Mouse (Mus musculus): ENCODE results near the gene Gsdma2. TPM values are rescaled to one million over a fixed set of nuclear protein-coding genes. Genes with fewer than 3 reads are reported as not detected.
A peak's percentile ranks its signal among the peaks of the same experiment; 100 is the strongest.

The Gsdma2 gene
- polyA plus RNA-seq, 1 experiment from 2014 or later = 81.0 TPM

DNA sequence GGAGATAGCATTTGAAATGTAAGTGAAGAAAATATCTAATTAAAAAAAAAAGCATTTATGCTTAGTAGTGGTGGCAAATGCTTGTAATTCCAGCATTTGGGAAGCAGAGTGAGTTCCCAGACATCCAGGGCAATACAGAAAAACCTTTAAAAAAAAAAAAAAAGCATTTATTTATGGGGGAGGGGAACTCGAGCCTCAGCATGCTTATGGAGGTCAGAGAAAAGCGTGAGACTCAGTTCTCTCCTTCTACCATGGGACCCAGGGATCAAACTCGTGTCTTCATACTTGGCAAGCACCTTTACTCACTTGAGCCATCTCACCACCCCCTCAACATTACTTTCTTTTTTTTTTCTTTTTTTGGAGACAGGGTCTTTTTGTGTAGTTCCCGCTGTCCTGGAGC lies 34.6 kb downstream of the Gsdma2 start:
- ATAC-seq (ENCODE audit: low FRiP score, low TSS enrichment) = no peak
- no peaks in the 10 kb centered on the region for H3K4me1 ChIP-seq (replicated peaks; ENCODE audit: control insufficient read depth, insufficient read depth)
- no peak overlapping the region for H3K27ac ChIP-seq (replicated peaks)
- H3K4me3 ChIP-seq (ENCODE audit: low read depth, low read length) = no peak overlapping the region
- TF ChIP-seq EP300 (optimal IDR thresholded peaks at IDR 0.05) (no peak), CTCF (IDR thresholded peaks at IDR 0.05; ENCODE audit: low read depth) (no peak)
- H3K4me2 ChIP-seq (replicated peaks; ENCODE audit: low read depth) = no peak overlapping the region; the same call in 1 of the 2 replicates
- no peaks in the 10 kb centered on the region for H3K27me3 ChIP-seq (ENCODE audit: control insufficient read depth, insufficient read depth, low read length)
- no peak overlapping the region for H3K9ac ChIP-seq (ENCODE audit: low read length)
- WGBS = 82% methylated on average over 4 of the region's 4 CpGs
- no peak for DNase-seq (ENCODE audit: low spot score)
- no peaks in the 10 kb centered on the region for H3K9me3 ChIP-seq (ENCODE audit: control insufficient read depth, low read length)
- H3K36me3 ChIP-seq (ENCODE audit: control insufficient read depth, insufficient read depth, low read length) = peaks cover 13% of the 10 kb centered on the region

DNA sequence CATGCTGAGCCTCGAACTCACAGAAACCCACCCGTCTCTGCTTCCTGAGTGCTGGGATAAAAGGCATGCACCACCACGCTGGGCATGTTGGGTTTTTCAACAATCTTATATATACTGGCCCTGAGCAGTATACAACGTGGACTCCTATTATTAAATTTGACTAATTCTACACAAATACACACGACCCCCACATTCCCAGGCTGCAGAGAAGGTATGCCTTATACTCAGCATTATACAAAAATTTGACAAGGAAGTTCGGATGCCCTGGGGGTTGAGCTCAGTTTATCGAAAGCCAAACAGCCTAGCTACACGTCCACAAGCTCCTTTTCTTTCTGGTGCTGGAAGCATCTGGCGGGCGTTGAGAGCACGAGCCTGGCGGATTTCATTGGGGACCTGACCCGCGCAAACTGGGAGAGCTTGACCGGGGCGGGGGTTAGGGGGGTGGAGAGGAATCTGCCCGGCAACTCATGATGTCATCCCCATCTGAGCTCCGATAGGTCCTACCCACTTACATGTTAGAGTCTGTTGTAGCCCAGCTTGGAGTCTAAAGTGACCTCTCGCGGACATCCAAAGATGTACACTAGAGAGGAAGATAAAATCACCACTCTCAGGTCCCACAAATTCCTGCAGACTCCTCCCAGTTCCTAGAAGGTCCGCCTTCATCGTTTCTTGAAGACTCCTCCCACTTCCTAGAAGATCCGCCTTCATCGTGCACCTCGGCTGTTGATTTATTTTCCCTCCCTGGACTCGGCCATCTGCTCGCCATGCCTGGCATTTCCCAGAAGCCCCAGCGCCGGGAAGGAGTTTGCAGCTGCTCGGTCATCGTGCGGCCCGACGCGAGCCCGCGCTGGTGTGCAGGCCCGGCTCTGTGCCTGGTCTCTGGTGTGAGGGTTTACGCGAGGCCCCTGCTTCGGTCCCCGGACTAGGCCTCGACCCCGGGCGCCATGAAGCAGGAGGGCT lies 35.5 kb downstream of the Gsdma2 start, which contains the start of gene Psmd3:
Psmd3 (plus strand) TSS at position 769 of the 960 bp plus-strand sequence.
- TF ChIP-seq CTCF (IDR thresholded peaks at IDR 0.05; ENCODE audit: low read depth) (peak; percentile 70), EP300 (optimal IDR thresholded peaks at IDR 0.05) (no peak)
- ATAC-seq (ENCODE audit: low FRiP score, low TSS enrichment) (peak; percentile 95), DNase-seq (ENCODE audit: low spot score) (peak; percentile 97)
- peaks cover 15% of the 10 kb centered on the region for H3K36me3 ChIP-seq (ENCODE audit: control insufficient read depth, insufficient read depth, low read length)
- H3K9me3 ChIP-seq (ENCODE audit: control insufficient read depth, low read length) = no peaks in the 10 kb centered on the region
- H3K4me1 ChIP-seq (replicated peaks; ENCODE audit: control insufficient read depth, insufficient read depth) = no peaks in the 10 kb centered on the region
- peak within 1 kb of the TSS; percentile 99 for H3K9ac ChIP-seq (ENCODE audit: low read length)
- no peaks in the 10 kb centered on the region for H3K27me3 ChIP-seq (ENCODE audit: control insufficient read depth, insufficient read depth, low read length)
- 3% methylated on average over 45 of the region's 45 CpGs for WGBS
- peak within 1 kb of the TSS; percentile 53 for H3K4me2 ChIP-seq (replicated peaks; ENCODE audit: low read depth)
- H3K27ac ChIP-seq (replicated peaks) = peak within 1 kb of the TSS; percentile 85
- H3K4me3 ChIP-seq (ENCODE audit: low read depth, low read length) = peak within 1 kb of the TSS; percentile 92

DNA sequence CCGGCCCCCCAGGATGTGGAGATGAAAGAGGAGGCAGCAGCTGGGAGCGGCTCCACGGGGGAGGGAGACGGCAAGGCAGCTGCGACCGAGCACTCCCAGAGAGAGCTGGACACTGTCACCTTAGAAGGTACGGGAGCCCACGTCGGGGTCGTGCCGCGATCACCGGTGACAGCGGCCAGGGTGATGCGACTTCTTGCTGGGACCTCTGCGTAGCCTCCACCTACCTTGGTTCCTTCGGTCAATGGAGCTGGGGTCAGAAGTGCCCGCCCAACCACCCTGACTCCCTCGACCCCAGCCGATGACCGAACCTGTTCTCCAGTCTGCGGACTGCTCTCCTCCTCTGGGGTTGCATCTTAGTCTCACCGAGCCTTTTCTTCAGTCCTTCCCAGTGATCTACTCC lies 36.3 kb downstream of the Gsdma2 start:
- Histone ChIP-seq H3K4me2 (replicated peaks; ENCODE audit: low read depth) (peak overlapping the region; percentile 53), H3K9me3 (ENCODE audit: control insufficient read depth, low read length) (no peaks in the 10 kb centered on the region), H3K27me3 (ENCODE audit: control insufficient read depth, insufficient read depth, low read length) (no peaks in the 10 kb centered on the region), H3K4me3 (ENCODE audit: low read depth, low read length) (peak overlapping the region; percentile 92), H3K9ac (ENCODE audit: low read length) (peak overlapping the region; percentile 99), H3K36me3 (ENCODE audit: control insufficient read depth, insufficient read depth, low read length) (peaks cover 18% of the 10 kb centered on the region), H3K27ac (replicated peaks) (peak overlapping the region; percentile 85), H3K4me1 (replicated peaks; ENCODE audit: control insufficient read depth, insufficient read depth) (no peaks in the 10 kb centered on the region)
- TF ChIP-seq EP300 (optimal IDR thresholded peaks at IDR 0.05) (no peak), CTCF (IDR thresholded peaks at IDR 0.05; ENCODE audit: low read depth) (no peak)
- under 1% methylated on average over 23 of the region's 23 CpGs for WGBS
- DNase-seq (ENCODE audit: low spot score) (no peak), ATAC-seq (ENCODE audit: low FRiP score, low TSS enrichment) (peak; percentile 21)

DNA sequence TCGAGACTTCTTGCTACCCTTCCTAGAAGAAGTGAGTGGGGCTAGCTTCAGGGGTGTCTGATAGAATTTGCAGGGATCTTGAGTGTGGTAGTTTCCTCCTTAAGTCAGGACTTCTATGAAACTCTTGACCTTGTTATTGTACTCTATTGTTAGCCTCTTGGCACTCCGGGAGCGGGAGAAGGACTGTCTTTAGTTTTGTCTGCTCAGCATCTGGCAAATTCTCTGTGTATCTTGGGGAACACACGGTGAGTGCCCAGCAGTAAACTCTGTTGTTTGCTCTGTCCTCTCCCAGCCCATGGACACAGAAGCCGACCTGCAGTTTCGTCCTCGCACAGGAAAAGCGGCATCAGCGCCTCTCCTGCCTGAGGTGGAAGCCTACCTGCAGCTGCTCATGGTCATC lies 39.1 kb downstream of the Gsdma2 start:
- TF ChIP-seq EP300 (optimal IDR thresholded peaks at IDR 0.05) = no peak
- TF ChIP-seq CTCF (IDR thresholded peaks at IDR 0.05; ENCODE audit: low read depth) = no peak
- WGBS = 85% methylated on average over 9 of the region's 9 CpGs
- no peak for DNase-seq (ENCODE audit: low spot score)

DNA sequence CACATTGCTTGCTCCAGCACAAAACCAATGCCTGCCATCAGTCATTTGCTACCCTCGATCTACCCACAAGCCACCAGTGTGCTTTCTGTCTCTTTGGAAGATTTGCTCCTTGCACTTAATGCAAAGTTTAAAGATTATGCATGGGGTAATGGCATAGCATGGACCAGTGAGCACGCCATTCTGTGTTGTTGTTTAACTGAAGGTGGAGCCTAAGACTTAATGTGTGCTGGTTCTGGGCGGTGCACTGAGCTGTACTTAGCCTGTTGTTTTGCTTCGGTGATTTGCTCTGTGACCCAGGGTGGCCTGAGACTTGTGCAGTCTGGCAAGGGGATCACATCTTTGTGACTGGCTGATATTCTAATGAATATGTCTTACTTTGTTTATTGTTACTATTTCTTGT lies 40.4 kb downstream of the Gsdma2 start:
- 54% methylated on average over 4 of the region's 4 CpGs for WGBS
- Histone ChIP-seq H3K27ac (replicated peaks) (no peak overlapping the region), H3K9me3 (ENCODE audit: control insufficient read depth, low read length) (no peaks in the 10 kb centered on the region)

More for the DNA sequence above, 39.1 kb downstream of the Gsdma2 start:
- Histone ChIP-seq H3K4me1 (replicated peaks; ENCODE audit: control insufficient read depth, insufficient read depth) (no peaks in the 10 kb centered on the region), H3K36me3 (ENCODE audit: control insufficient read depth, insufficient read depth, low read length) (peaks cover 31% of the 10 kb centered on the region), H3K27me3 (ENCODE audit: control insufficient read depth, insufficient read depth, low read length) (no peaks in the 10 kb centered on the region), H3K27ac (replicated peaks) (no peak overlapping the region), H3K9ac (ENCODE audit: low read length) (no peak overlapping the region), H3K4me2 (replicated peaks; ENCODE audit: low read depth) (no peak overlapping the region), H3K9me3 (ENCODE audit: control insufficient read depth, low read length) (no peaks in the 10 kb centered on the region), H3K4me3 (ENCODE audit: low read depth, low read length) (no peak overlapping the region)
- ATAC-seq (ENCODE audit: low FRiP score, low TSS enrichment) = no peak

DNA sequence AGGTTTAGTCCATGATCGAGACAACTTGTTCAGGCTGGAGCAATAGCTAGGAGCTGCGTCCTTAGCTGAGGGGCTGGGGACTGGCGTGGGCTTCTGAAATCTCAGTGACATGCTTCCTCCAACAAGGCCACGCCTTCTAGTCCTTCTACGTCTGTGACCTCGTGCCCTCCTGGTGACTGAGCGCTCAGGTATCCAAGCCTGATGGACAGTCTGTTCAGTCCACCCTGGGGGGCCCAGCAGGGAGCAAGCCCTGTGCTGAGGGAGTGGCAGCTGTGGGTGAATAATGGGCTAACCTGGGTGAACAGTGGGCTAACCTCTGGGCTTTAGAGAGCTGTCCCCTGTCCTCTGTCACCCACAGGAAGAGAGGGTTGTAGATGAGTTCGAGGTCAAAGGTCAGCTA lies 41.5 kb downstream of the Gsdma2 start:
- Histone ChIP-seq H3K4me3 (ENCODE audit: low read depth, low read length) (no peak overlapping the region), H3K27ac (replicated peaks) (no peak overlapping the region), H3K27me3 (ENCODE audit: control insufficient read depth, insufficient read depth, low read length) (no peaks in the 10 kb centered on the region), H3K4me1 (replicated peaks; ENCODE audit: control insufficient read depth, insufficient read depth) (no peaks in the 10 kb centered on the region), H3K36me3 (ENCODE audit: control insufficient read depth, insufficient read depth, low read length) (peaks cover 46% of the 10 kb centered on the region), H3K4me2 (replicated peaks; ENCODE audit: low read depth) (no peak overlapping the region), H3K9me3 (ENCODE audit: control insufficient read depth, low read length) (no peaks in the 10 kb centered on the region), H3K9ac (ENCODE audit: low read length) (no peak overlapping the region)
- TF ChIP-seq CTCF (IDR thresholded peaks at IDR 0.05; ENCODE audit: low read depth) = no peak
- no peak for TF ChIP-seq EP300 (optimal IDR thresholded peaks at IDR 0.05)
- 78% methylated on average over 8 of the region's 8 CpGs for WGBS
- ATAC-seq (ENCODE audit: low FRiP score, low TSS enrichment) = peak; percentile 16; the same call in 1 of the 2 replicates
- peak; percentile 16 for DNase-seq (ENCODE audit: low spot score)

More for the DNA sequence above, 40.4 kb downstream of the Gsdma2 start:
- no peak overlapping the region for H3K9ac ChIP-seq (ENCODE audit: low read length)
- TF ChIP-seq CTCF (IDR thresholded peaks at IDR 0.05; ENCODE audit: low read depth) (no peak), EP300 (optimal IDR thresholded peaks at IDR 0.05) (no peak)
- H3K4me2 ChIP-seq (replicated peaks; ENCODE audit: low read depth) = no peak overlapping the region
- H3K36me3 ChIP-seq (ENCODE audit: control insufficient read depth, insufficient read depth, low read length) = peaks cover 40% of the 10 kb centered on the region
- ATAC-seq (ENCODE audit: low FRiP score, low TSS enrichment) (no peak), DNase-seq (ENCODE audit: low spot score) (no peak)
- no peak overlapping the region for H3K4me3 ChIP-seq (ENCODE audit: low read depth, low read length)
- no peaks in the 10 kb centered on the region for H3K27me3 ChIP-seq (ENCODE audit: control insufficient read depth, insufficient read depth, low read length)
- no peaks in the 10 kb centered on the region for H3K4me1 ChIP-seq (replicated peaks; ENCODE audit: control insufficient read depth, insufficient read depth)

Data from stomach, postnatal 0 days (tissue).